Mouse (Mus musculus): ENCODE results near the gene Ahdc1.

GRCm38 (mm10) chr4:133120833-133121321, 109.8 kb downstream of the Ahdc1 start:
- TF ChIP-seq CTCF (conservative IDR thresholded peaks at IDR 0.05; ENCODE audit: low read length) (no peak), NANOG (IDR thresholded peaks at IDR 0.05; ENCODE audit: borderline replicate concordance, low read length) (no peak)

Data from E14TG2a.4 (cell line).